Mouse (Mus musculus): Measurements from ENCODE around the gene Tbc1d1. TPM values are rescaled to one million over a fixed set of nuclear protein-coding genes. Genes with fewer than 3 reads are reported as not detected.
A peak's percentile ranks its signal among the peaks of the same experiment; 100 is the strongest.

Tbc1d1 gene
- polyA plus RNA-seq, 1 experiment from 2014 or later, result 33.4 TPM

DNA sequence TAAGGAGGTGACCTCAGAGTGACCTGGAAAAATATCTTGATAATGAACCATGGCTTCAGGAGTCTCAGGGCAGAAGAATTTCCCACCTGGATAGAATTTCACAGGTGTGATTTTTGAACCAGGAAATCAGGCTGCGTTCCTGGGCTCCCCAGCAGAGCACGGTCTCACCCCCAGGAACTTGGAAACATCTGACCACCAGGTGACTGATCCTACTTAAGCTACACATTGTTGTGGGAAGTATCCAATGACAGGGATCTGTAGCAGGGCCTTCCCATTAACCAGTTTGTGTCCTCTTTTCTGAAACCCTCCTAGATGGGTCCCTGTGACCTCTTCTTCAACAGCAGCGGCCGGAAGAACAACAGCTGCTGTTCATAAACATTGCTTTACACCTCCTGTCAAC lies 227.1 kb downstream of the Tbc1d1 start:
- no peak overlapping the region for H3K27ac ChIP-seq (replicated peaks in 1 of 2; ENCODE audit: control insufficient read depth in 1 of 2, insufficient read depth in 1 of 2, low read depth in 2 of 2, low read length in 2 of 2)
- H3K9ac ChIP-seq (ENCODE audit: low read length), result no peak overlapping the region

DNA sequence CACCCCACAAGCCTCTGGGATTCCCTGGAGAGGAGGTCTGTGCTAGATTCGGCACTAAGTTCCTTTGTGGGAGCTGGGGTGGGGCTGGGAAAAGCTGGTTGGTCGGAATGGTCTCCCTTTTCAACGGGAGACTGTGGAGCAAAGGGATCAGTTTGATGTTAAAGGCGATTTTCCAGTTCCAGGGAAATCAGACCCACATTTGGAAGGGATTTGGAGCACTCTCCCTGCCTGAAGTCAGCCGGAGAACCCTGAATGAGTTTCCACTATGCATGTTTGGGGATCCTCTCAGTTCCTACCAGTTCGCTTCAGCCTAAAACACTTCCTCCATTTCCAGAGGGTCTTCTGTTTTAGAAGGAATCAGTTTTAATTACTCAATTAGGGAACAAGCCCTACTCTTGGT lies 228.4 kb downstream of the Tbc1d1 start:
- Histone ChIP-seq H3K9ac (ENCODE audit: low read length) (no peak overlapping the region), H3K36me3 (ENCODE audit: control insufficient read depth, insufficient read depth, low read length) (no peaks in the 10 kb centered on the region), H3K9me3 (ENCODE audit: control insufficient read depth, low read length) (no peaks in the 10 kb centered on the region), H3K4me3 (ENCODE audit: control insufficient read depth in 1 of 2, insufficient read depth in 1 of 2, low read depth in 1 of 2, low read length in 2 of 2) (no peak overlapping the region), H3K4me2 (ENCODE audit: low read length) (no peak overlapping the region), H3K4me1 (ENCODE audit: control insufficient read depth in 2 of 2, insufficient read depth in 2 of 2, low read length in 2 of 2) (peaks cover 24 to 41% of the 10 kb centered on the region in 2 experiments), H3K27me3 (ENCODE audit: control insufficient read depth, insufficient read depth, low read length) (no peaks in the 10 kb centered on the region), H3K27ac (replicated peaks in 1 of 2; ENCODE audit: control insufficient read depth in 1 of 2, insufficient read depth in 1 of 2, low read depth in 2 of 2, low read length in 2 of 2) (no peak overlapping the region)
- no peak for ATAC-seq (ENCODE audit: insufficient number of reproducible peaks, insufficient read depth, low FRiP score, low read depth)
- WGBS, result 77% methylated on average over 6 of the region's 6 CpGs

More for the DNA sequence above, 227.1 kb downstream of the Tbc1d1 start:
- WGBS, result 67% methylated on average over 4 of the region's 4 CpGs
- ATAC-seq (ENCODE audit: insufficient number of reproducible peaks, insufficient read depth, low FRiP score, low read depth), result no peak
- Histone ChIP-seq H3K36me3 (ENCODE audit: control insufficient read depth, insufficient read depth, low read length) (no peaks in the 10 kb centered on the region), H3K27me3 (ENCODE audit: control insufficient read depth, insufficient read depth, low read length) (no peaks in the 10 kb centered on the region), H3K9me3 (ENCODE audit: control insufficient read depth, low read length) (no peaks in the 10 kb centered on the region), H3K4me3 (ENCODE audit: control insufficient read depth in 1 of 2, insufficient read depth in 1 of 2, low read depth in 1 of 2, low read length in 2 of 2) (no peak overlapping the region), H3K4me2 (ENCODE audit: low read length) (no peak overlapping the region), H3K4me1 (ENCODE audit: control insufficient read depth in 2 of 2, insufficient read depth in 2 of 2, low read length in 2 of 2) (peaks cover 14 to 36% of the 10 kb centered on the region in 2 experiments)

DNA sequence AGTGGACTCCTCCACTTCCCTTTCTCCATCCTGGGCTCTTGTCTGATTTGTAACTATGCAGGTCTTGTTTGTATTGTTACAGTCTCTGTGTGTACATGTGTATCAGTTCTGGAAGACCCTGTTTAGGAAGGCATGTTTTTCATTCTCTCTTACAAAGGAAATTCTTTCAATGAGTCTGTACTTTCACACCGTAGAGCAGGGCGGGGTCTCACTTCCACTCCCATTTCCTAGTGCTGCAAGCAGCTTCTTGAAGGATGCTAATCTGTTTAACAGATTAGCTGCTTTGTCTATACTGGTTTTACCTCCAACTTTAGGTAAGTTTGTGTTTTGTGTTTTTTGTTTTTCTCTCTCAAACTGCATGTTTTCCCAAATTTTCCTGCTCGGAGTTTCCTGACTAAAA lies 230.9 kb downstream of the Tbc1d1 start:
- H3K36me3 ChIP-seq (ENCODE audit: control insufficient read depth, insufficient read depth, low read length), result no peaks in the 10 kb centered on the region
- H3K4me1 ChIP-seq (ENCODE audit: control insufficient read depth in 2 of 2, insufficient read depth in 2 of 2, low read length in 2 of 2), result peaks cover 22 to 33% of the 10 kb centered on the region in 2 experiments
- no peak overlapping the region for H3K4me2 ChIP-seq (ENCODE audit: low read length)
- no peak overlapping the region for H3K27ac ChIP-seq (replicated peaks in 1 of 2; ENCODE audit: control insufficient read depth in 1 of 2, insufficient read depth in 1 of 2, low read depth in 2 of 2, low read length in 2 of 2)
- no peak overlapping the region for H3K9ac ChIP-seq (ENCODE audit: low read length)
- no peaks in the 10 kb centered on the region for H3K9me3 ChIP-seq (ENCODE audit: control insufficient read depth, low read length)
- no peaks in the 10 kb centered on the region for H3K27me3 ChIP-seq (ENCODE audit: control insufficient read depth, insufficient read depth, low read length)
- H3K4me3 ChIP-seq (ENCODE audit: control insufficient read depth in 1 of 2, insufficient read depth in 1 of 2, low read depth in 1 of 2, low read length in 2 of 2), result no peak overlapping the region
- no peak for ATAC-seq (ENCODE audit: insufficient number of reproducible peaks, insufficient read depth, low FRiP score, low read depth)
- 75% methylated on average over 3 of the region's 3 CpGs for WGBS

DNA sequence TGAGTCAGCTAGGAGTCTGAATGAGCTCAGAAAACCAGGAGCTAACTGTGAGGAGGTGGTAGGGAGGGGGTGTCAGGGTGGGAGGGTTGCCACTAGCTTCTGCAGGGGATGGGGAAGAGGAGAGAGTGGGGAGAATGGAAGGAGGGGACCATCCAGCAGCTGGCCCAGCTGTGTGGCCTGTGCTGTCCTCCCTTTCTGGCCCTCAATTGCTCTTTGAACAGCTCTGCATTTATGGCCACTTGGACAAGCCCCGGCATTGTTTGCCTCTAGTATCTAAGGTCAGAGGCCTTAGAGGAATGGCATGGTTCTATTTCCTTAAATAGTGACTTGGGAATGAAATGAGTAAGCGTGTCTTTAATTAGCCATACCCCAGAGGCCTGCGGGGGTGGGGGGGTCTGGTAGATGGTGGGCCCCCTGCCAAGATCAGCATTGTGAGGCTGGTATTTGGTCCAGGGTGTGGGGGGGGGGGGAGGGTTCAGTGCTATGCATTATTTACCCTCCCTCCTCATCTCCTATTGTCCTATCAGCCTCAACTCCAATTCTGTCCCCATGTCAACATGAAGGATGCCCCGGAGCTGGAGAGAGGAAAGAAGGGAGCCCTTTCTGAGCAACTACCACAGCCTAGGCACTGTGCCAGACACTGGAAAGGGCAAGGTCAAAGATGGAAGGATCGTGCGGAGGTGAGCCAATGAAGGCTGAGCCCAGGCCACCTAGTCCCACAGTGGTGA lies 233.3 kb downstream of the Tbc1d1 start:
- 4% methylated on average over 6 of the region's 6 CpGs for WGBS
- Histone ChIP-seq H3K27me3 (ENCODE audit: control insufficient read depth, insufficient read depth, low read length) (no peaks in the 10 kb centered on the region), H3K27ac (replicated peaks in 1 of 2; ENCODE audit: control insufficient read depth in 1 of 2, insufficient read depth in 1 of 2, low read depth in 2 of 2, low read length in 2 of 2) (peak overlapping the region; percentile 76 to 93), H3K36me3 (ENCODE audit: control insufficient read depth, insufficient read depth, low read length) (no peaks in the 10 kb centered on the region), H3K9ac (ENCODE audit: low read length) (peak overlapping the region; percentile 39; the same call in 1 of the 2 replicates), H3K9me3 (ENCODE audit: control insufficient read depth, low read length) (no peaks in the 10 kb centered on the region), H3K4me1 (ENCODE audit: control insufficient read depth in 2 of 2, insufficient read depth in 2 of 2, low read length in 2 of 2) (peaks cover 29 to 32% of the 10 kb centered on the region in 2 experiments), H3K4me3 (ENCODE audit: control insufficient read depth in 1 of 2, insufficient read depth in 1 of 2, low read depth in 1 of 2, low read length in 2 of 2) (no peak overlapping the region), H3K4me2 (ENCODE audit: low read length) (peak overlapping the region; percentile 22)
- peak; percentile 83 for ATAC-seq (ENCODE audit: insufficient number of reproducible peaks, insufficient read depth, low FRiP score, low read depth)

DNA sequence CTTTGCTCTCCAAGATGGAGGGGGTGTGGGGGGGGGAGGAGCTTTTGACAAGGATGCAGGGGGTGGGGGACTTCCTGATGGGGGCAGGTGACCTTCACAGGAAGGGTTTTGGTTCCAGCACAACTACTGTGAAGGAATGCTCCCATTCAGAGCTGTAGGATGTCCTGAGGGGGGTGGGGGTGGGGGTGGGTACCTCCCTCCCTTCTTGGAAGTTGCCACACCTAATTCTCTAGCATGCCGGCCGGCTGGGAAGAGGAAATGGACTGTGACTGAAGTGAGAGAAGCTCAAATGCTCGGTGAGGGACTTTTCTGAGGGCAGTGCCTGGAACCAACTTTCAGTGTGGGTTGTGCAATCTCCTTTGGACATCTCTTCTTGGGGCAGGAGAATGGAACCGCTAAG lies 235.2 kb downstream of the Tbc1d1 start:
- no peak overlapping the region for H3K4me2 ChIP-seq (ENCODE audit: low read length)
- no peak for ATAC-seq (ENCODE audit: insufficient number of reproducible peaks, insufficient read depth, low FRiP score, low read depth)
- WGBS, result 51% methylated on average over 4 of the region's 4 CpGs
- H3K9me3 ChIP-seq (ENCODE audit: control insufficient read depth, low read length), result no peaks in the 10 kb centered on the region
- H3K4me1 ChIP-seq (ENCODE audit: control insufficient read depth in 2 of 2, insufficient read depth in 2 of 2, low read length in 2 of 2), result peaks cover 29 to 32% of the 10 kb centered on the region in 2 experiments
- no peaks in the 10 kb centered on the region for H3K27me3 ChIP-seq (ENCODE audit: control insufficient read depth, insufficient read depth, low read length)
- no peaks in the 10 kb centered on the region for H3K36me3 ChIP-seq (ENCODE audit: control insufficient read depth, insufficient read depth, low read length)
- no peak overlapping the region for H3K27ac ChIP-seq (replicated peaks in 1 of 2; ENCODE audit: control insufficient read depth in 1 of 2, insufficient read depth in 1 of 2, low read depth in 2 of 2, low read length in 2 of 2)
- H3K9ac ChIP-seq (ENCODE audit: low read length), result no peak overlapping the region
- H3K4me3 ChIP-seq (ENCODE audit: control insufficient read depth in 1 of 2, insufficient read depth in 1 of 2, low read depth in 1 of 2, low read length in 2 of 2), result no peak overlapping the region

DNA sequence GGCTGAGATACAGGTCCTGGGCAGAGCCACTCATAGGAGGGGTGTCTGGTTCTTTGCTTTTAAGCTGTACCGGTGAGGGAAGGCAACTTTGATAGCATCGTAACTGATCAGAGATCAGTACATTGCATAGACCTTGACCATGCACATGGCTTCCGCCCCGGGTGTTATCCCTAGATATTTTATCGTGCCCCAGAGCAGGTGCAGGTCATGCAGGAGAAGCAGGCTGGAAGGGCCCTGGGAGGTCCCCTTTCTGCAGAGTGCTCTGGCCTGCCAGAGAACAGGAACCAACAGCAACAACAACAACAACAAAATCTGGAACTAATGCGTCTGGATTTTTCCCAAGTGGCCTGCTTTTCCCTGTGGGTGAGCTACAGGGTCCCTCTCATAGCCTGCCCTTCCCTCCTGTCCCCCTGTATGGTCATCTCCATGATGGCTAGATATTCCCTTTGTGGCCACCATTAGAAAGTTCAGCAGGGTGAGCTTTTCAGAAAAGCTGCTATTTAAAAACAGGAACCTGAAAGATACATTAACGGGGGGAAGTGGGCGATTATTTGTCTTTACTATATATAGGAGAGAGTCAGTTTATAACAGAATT lies 236.4 kb downstream of the Tbc1d1 start:
- Histone ChIP-seq H3K36me3 (ENCODE audit: control insufficient read depth, insufficient read depth, low read length) (no peaks in the 10 kb centered on the region), H3K27ac (replicated peaks in 1 of 2; ENCODE audit: control insufficient read depth in 1 of 2, insufficient read depth in 1 of 2, low read depth in 2 of 2, low read length in 2 of 2) (no peak overlapping the region), H3K9ac (ENCODE audit: low read length) (no peak overlapping the region), H3K27me3 (ENCODE audit: control insufficient read depth, insufficient read depth, low read length) (no peaks in the 10 kb centered on the region), H3K9me3 (ENCODE audit: control insufficient read depth, low read length) (no peaks in the 10 kb centered on the region), H3K4me2 (ENCODE audit: low read length) (no peak overlapping the region), H3K4me1 (ENCODE audit: control insufficient read depth in 2 of 2, insufficient read depth in 2 of 2, low read length in 2 of 2) (peaks cover 29 to 32% of the 10 kb centered on the region in 2 experiments), H3K4me3 (ENCODE audit: control insufficient read depth in 1 of 2, insufficient read depth in 1 of 2, low read depth in 1 of 2, low read length in 2 of 2) (no peak overlapping the region)
- no peak for ATAC-seq (ENCODE audit: insufficient number of reproducible peaks, insufficient read depth, low FRiP score, low read depth)
- 84% methylated on average over 8 of the region's 8 CpGs for whole genome bisulfite sequencing

DNA sequence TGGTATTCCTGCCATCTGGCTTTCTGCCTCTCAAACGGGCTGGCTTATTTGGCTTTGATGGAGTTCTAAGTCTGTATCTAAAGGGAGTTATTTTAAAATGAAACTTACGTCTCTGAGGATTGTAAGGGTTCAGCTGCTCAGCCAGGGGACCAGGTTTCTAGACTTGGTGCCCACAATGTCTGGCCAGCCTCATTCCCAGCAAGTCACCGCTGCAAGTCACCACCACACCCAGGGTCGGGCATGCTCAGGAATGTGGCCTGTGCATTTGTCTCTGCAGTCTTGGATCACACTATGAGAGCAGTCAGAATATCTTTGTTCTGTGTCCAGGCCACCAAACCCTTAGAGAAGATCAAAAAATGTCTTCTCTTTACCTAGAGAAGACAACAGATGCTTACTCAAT lies 237.4 kb downstream of the Tbc1d1 start:
- 55% methylated on average over 4 of the region's 4 CpGs for WGBS
- H3K27me3 ChIP-seq (ENCODE audit: control insufficient read depth, insufficient read depth, low read length), result no peaks in the 10 kb centered on the region
- no peak overlapping the region for H3K4me2 ChIP-seq (ENCODE audit: low read length)
- no peaks in the 10 kb centered on the region for H3K36me3 ChIP-seq (ENCODE audit: control insufficient read depth, insufficient read depth, low read length)
- H3K4me1 ChIP-seq (ENCODE audit: control insufficient read depth in 2 of 2, insufficient read depth in 2 of 2, low read length in 2 of 2), result peaks cover 24 to 27% of the 10 kb centered on the region in 2 experiments
- H3K27ac ChIP-seq (replicated peaks in 1 of 2; ENCODE audit: control insufficient read depth in 1 of 2, insufficient read depth in 1 of 2, low read depth in 2 of 2, low read length in 2 of 2), result no peak overlapping the region
- ATAC-seq (ENCODE audit: insufficient number of reproducible peaks, insufficient read depth, low FRiP score, low read depth), result no peak
- H3K4me3 ChIP-seq (ENCODE audit: control insufficient read depth in 1 of 2, insufficient read depth in 1 of 2, low read depth in 1 of 2, low read length in 2 of 2), result no peak overlapping the region
- H3K9ac ChIP-seq (ENCODE audit: low read length), result no peak overlapping the region
- H3K9me3 ChIP-seq (ENCODE audit: control insufficient read depth, low read length), result no peaks in the 10 kb centered on the region
